Mouse (Mus musculus): ENCODE measurements at regions not wholly inside any gene's neighbourhood (a gene's known extent, or its start where the extent isn't known, plus 50 kb on each side); places are given as distances from the start of the nearest gene placed in this dataset.

DNA sequence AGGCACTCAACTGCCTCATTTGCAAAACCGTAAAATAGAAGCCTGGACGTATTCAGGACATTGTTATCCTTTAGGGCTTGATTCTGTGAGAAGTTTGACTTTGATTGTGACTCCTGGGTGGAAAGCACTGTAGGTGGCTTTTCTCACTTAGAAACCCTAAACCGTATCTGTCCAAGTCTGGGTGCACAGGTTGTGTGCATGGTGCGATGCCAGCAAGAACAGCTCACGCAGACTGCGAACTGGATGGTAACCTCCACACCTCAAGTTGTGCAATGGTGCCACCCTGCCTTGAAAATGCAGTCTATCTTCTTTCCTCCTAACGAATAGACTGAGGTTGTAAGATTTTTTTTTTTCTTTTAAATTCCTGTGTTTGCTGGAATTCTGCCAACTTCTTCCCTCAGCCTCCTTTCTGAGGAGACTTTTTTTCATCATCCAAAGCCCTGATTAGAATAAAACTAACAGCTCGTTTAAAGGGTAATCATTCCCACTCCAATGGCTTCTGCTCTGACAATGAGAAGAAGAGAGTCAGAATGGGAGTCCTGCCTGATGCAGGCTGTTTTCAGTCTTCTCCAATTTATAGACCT lies 383.8 kb upstream of the Slc30a5 start:
- DNase-seq, result no peak

DNA sequence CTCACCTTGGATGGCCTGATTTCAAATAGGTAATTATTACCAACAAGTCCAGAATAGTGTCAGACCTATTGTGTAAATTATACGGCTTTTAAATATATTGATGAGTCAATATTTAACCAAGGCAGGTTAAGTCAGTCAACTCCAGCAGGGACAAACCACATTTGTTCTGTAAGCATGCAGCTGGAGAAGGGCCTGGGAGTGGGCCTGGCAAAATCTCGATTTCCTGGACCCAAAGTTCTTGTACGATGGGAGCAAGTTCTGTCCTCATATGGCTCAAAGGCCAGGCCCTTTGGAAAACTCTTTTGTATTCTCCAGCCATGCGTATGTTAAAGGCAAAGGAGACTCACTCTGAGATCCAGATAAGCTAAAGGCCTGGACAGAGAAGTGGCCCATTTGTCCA lies 383.2 kb upstream of the Slc30a5 start:
- no peak for DNase-seq

- DNase-seq, result peak; percentile 20
Observed at GRCm38 (mm10) chr13:101215792-101216221, 382.6 kb upstream of the Slc30a5 start.

DNA sequence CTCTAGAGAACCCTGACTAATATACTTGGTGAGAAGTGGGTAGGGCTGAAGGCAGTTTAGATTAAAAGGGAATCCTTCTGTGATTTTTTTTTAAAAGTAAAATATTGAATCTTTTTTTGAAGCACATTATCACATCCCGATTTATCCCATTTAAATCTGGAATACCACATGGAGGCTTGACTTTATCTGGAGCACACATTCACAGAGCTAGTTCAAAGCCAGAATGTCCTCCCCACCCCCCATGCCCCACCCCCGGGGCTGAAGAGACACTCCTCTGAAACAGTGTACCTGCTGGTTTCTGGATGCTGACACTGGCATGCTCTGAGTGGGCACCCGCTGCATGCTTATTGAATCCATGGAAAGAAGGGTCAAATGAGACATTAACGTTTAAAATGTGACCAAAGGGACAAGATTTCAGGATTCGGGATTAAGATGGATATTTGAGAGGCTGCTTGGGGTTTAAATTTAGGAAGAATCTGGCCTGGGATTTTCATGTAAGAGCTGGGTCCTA lies 382.0 kb upstream of the Slc30a5 start:
- no peak for DNase-seq

DNA sequence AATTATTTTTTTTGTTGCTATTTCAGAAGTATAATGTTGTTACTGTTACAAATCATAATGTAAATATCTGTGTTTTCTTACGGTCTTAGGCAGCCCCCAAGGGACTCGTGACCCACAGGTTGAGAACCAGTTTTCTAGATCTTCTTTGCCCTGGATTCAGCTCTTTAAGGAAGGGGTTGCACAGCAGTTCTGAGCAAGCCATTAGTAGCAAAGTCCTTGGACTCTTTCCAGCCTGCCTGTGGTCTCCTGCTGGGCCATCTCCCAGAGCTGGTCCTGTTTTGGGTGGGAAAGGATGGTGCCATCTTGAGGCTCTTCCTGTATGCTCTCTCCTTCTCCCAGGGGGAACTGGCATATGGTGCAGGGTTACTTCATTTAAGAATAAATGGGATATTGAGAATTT lies 380.9 kb upstream of the Slc30a5 start:
- no peak for DNase-seq

DNA sequence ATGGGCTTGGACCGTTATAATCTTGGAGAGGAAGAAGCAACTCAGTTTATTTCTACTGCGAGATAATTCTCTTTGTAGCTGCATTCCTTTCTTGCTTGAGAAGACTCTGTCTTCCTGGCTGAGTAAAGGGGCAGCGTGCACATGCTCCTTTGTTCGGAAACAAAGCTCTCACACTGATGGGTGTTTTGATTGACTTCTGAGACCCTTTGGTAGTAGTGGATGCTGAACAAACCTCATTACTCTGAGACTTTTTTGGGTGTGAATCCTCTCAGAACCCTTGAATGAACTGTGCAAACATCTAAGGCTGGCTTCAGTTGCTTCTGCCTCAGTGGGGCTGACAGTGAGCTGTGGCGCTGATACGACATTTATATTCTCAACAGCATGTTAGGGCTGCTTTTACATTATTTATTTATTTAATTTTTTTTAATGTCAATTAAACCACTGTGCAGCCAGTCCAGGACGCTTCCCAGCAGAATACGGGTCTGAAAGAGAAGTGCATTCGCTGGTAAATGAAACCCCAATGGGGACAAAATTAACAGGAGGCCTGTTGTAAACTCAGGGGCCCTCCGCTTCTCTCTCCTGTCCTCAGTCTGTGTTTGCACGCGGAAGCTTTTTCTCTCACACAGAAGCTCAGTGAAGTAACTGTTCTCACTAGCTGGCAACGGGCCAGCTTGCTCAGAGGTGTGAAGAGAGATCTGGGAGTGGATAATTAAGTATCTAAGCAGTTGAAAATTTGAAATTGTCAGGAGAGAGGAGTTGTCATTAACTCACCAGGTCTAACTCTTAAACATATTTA lies 380.1 kb upstream of the Slc30a5 start:
- peak; percentile 14 for DNase-seq

GRCm38 (mm10) chr13:101212341-101212895 lies 379.2 kb upstream of the Slc30a5 start:
- DNase-seq, result no peak

DNA sequence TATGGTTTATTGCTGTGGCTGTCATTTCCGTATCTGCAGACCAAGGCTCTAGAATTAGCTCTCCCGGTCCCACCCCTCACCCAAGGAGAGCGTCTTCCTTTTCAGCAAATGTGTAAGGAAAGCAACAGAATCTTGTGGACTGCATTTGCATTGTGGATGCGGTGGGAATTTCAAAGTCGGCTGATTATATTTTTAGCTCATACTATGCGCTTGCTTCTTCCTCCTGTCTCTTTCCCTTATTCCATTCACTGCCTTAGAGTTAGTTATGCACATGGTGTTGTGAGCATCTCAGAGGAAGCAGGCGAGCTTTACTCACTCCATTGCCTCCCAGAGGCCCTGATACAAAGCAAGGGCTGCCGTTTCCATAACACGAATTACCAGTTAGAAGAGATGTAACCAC lies 375.6 kb upstream of the Slc30a5 start:
- DNase-seq, result no peak

- no peak for DNase-seq
Observed at GRCm38 (mm10) chr13:101203463-101203862, 370.2 kb upstream of the Slc30a5 start.

- no peak for DNase-seq
Observed at GRCm38 (mm10) chr13:101202565-101203313, 369.5 kb upstream of the Slc30a5 start.

GRCm38 (mm10) chr13:101190249-101190830 lies 357.1 kb upstream of the Slc30a5 start:
- DNase-seq, result no peak

DNA sequence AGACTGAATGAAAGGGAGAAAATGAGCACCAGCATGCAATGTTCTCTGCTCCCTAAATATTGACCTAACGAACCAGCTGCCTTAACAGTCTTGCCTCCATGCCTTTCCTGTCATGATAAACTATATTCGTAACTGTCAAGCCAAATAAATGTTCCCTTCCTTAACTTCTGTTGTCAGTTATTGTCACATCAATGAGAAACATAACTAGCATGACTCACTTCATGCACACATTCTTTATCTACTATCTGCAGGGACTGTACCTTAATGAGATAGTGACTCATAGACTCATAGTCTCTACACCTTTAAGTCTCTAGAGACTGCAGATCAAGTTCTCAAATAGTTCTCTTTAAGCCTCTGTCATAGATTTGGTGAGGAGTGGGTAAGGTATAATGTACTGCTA lies 349.2 kb upstream of the Slc30a5 start:
- no peak for DNase-seq

GRCm38 (mm10) chr13:101175017-101175689 lies 341.9 kb upstream of the Slc30a5 start:
- DNase-seq, result no peak

GRCm38 (mm10) chr13:101161768-101162167 lies 328.5 kb upstream of the Slc30a5 start:
- no peak for DNase-seq

GRCm38 (mm10) chr13:101159878-101160277 lies 326.7 kb upstream of the Slc30a5 start:
- DNase-seq, result no peak

DNA sequence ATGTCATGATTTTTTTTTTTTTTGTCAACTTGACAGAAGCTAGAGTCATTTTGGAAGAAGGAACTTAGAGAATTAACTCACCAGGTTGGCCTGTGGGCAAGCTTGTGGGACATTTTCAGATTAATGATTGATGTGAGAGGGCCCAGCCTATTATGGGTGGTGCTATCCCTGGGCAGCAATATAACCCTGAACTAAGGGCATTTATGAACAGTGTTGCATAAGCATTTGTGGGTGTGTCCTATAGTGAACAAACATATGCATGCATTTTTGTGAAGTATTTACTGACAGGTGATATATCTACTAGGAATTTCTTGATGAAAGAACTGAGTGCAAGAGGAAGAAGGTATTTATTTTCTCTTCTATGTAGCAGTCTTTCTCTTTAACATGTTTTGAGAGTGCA lies 320.5 kb upstream of the Slc30a5 start:
- no peak for DNase-seq

DNA sequence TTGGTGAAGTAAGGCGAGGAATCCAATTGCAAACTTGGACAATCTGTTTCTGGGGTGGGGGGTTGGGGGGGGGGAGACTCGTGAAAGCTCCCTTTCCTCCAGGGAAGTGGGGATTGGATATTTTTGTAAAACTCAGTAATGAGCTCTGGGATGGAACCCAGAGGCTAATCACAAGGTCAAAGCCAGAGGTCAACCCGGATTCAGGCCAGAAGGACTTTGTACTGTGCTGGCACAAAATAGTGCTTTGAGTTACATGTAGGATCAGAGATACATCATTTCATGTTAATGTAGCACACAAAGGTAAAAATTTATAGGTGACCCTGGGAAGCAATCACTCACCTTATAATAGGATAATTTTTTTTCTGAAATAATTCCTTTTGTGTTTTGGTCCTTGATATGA lies 309.5 kb upstream of the Slc30a5 start:
- DNase-seq, result no peak

- no peak for DNase-seq
Observed at GRCm38 (mm10) chr13:101142104-101142735, 309.0 kb upstream of the Slc30a5 start.

- no peak for DNase-seq
Observed at GRCm38 (mm10) chr13:101129466-101129865, 296.2 kb upstream of the Slc30a5 start.

- no peak for DNase-seq
Observed at GRCm38 (mm10) chr13:101127808-101128207, 294.6 kb upstream of the Slc30a5 start.

DNA sequence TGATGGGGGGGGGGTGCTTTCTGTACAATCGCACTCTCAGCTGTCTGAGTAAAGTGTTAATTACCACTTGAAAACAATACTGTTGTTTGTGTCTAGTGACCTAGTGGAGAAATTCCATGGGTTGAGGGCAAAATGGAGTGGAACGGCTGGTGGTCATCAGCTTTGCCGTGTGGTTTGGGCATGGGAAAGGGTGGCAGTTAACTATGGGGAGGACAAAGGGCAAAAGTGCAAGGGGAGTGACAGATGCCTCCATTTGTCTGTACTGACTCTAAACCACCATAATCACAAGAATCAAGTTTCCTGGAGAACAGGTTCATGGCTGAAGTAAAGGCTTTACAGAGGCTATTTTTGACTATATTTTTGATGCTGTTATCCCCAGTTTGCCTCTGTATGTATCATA lies 294.0 kb upstream of the Slc30a5 start:
- DNase-seq, result no peak
